Mouse (Mus musculus) liver, embryonic 13.5 days (tissue): Measurements from ENCODE around the gene Capn5. TPM values are rescaled to one million over a fixed set of nuclear protein-coding genes. Genes with fewer than 3 reads are reported as not detected.

Experiments
- ATAC-seq: fragments of 200-750 bp; cut with Nextera tagmentation; 2 replicates; pipeline ENCODE4 v1.8.0; 2017; ENCODE audit warnings: low read depth, mild to moderate bottlenecking, moderate number of reproducible peaks, moderate library complexity
- DNase-seq: peaks from one replicate; pipeline ENCODE4 v3.0.0; 2022
- H3K27ac ChIP-seq: fragments of 300-500 bp; sonication (generic); 2 replicates; pipeline ENCODE4 v1.5.1; 2015; ENCODE audit warnings: moderate library complexity, mild to moderate bottlenecking, inconsistent platforms
- H3K27me3 ChIP-seq: fragments of 300-500 bp; sonication (generic); 2 replicates; pipeline ENCODE4 v1.6.1; 2015; ENCODE audit warnings: mild to moderate bottlenecking, inconsistent platforms
- H3K36me3 ChIP-seq: fragments of 300-500 bp; sonication (generic); 2 replicates; pipeline ENCODE4 v1.6.1; 2015; ENCODE audit warnings: mild to moderate bottlenecking, inconsistent platforms
- H3K4me1 ChIP-seq: fragments of 300-500 bp; sonication (generic); replicated peaks from 2 replicates; pipeline ENCODE4 v1.6.1; 2015; ENCODE audit warnings: inconsistent platforms
- H3K4me2 ChIP-seq: fragments of 300-500 bp; sonication (generic); 2 replicates; pipeline ENCODE4 v1.6.1; 2015; ENCODE audit warnings: inconsistent platforms, mild to moderate bottlenecking, moderate library complexity
- H3K4me3 ChIP-seq: fragments of 300-500 bp; sonication (generic); replicated peaks from 2 replicates; pipeline ENCODE4 v1.5.1; 2015; ENCODE audit warnings: mild to moderate bottlenecking, inconsistent platforms
- H3K9ac ChIP-seq: fragments of 300-500 bp; sonication (generic); 2 replicates; pipeline ENCODE4 v1.6.1; 2015; ENCODE audit warnings: mild to moderate bottlenecking, inconsistent platforms
- H3K9me3 ChIP-seq: fragments of 300-500 bp; sonication (generic); replicated peaks from 2 replicates; pipeline ENCODE4 v1.6.1; 2016; ENCODE audit warnings: inconsistent platforms
- WGBS: fragments of 180-500 bp; shearing (Covaris S2); methylation state at CpG from one replicate; pipeline ENCODE4 v1.1.7; 2015; ENCODE audit not compliant: insufficient replicate concordance; 5-methylcytosine and 5-hydroxymethylcytosine counted together
- polyA plus RNA-seq: library from polyadenylated mRNA; unstranded; fragments of >200 nt; fragmentation: Nextera tagmentation; extraction: Ambion mirVana; gene quantifications from 2 replicates; pipeline ENCODE4 v1.2.1, GENCODE M21; 2015

The Capn5 gene
- polyA plus RNA-seq, 1 experiment from 2014 or later = 13.2 TPM

DNA sequence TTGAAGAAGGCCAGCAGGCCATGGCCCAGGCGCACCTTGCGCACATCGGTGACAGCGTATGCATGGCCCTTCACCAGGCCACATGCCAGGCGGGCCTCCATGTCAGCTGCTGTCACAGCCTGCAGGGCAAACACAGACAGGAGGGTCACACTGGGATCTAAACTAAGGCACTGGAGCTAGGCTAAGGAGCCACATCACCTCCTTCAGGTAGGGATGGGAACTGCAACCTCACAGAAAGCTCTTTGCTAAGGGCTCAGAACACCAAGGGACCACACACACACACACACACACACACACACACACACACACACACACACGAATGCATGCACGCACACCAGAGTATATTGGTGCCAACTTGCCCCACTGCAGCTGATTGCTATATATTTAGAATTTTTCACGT is 46.3 kb downstream of the Capn5 start:
- WGBS = 93% methylated on average over 8 of the region's 8 CpGs
- Histone ChIP-seq H3K4me1 (no peaks in the 10 kb centered on the region), H3K9ac (no peak overlapping the region), H3K36me3 (peaks cover 72% of the 10 kb centered on the region), H3K4me2 (no peak overlapping the region), H3K27ac (no peak overlapping the region), H3K4me3 (no peak overlapping the region), H3K9me3 (no peaks in the 10 kb centered on the region), H3K27me3 (no peaks in the 10 kb centered on the region)
- ATAC-seq (no peak), DNase-seq (no peak)

DNA sequence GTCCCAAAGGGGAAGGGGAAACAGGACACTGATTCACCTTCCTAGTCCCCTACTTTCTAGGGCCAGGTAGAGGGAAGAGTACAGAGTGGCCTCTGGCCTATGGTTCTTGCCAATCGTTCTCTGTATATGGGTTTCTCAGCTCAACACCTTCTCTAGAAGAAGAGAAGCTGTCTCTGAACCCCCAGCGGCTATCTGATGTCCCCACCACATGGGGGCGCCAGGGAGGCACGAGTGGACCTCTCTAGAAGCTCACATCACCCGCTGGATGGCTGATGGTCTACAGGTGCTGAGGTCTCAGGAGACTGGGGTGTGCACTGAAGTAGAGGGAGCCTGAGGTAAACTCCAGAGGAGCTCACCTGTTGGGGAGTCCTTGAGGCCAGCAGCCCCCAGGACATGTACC is 52.6 kb downstream of the Capn5 start:
- no peaks in the 10 kb centered on the region for H3K27me3 ChIP-seq
- no peak for ATAC-seq
- DNase-seq = peak; percentile 31

DNA sequence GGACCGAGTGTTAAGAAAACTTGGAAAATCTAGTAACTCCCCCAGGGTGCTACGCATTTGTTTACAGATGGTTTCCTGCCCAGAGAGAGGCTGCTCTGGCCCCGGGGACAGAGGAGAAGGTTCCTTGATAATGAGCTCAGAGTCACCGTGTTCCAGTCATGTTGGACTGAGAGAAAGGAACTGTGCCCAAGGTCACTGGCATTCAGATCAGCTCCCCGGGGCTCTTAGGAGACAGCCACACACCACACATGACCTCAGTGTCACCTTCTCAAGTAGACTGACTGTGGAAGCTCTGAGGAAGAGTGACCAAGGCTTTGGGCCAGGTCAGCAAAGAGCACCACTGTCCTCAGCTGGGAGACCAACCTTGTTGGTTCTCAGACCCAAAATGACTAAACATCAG is 53.4 kb downstream of the Capn5 start:
- peaks cover 17% of the 10 kb centered on the region for H3K4me1 ChIP-seq
- no peak overlapping the region for H3K27ac ChIP-seq
- DNase-seq = no peak
- peaks cover 61% of the 10 kb centered on the region for H3K36me3 ChIP-seq
- H3K4me2 ChIP-seq = no peak overlapping the region
- H3K9me3 ChIP-seq = no peaks in the 10 kb centered on the region
- H3K9ac ChIP-seq = no peak overlapping the region
- WGBS = 63% methylated on average over 5 of the region's 5 CpGs
- no peak for ATAC-seq
- H3K4me3 ChIP-seq = no peak overlapping the region
- no peaks in the 10 kb centered on the region for H3K27me3 ChIP-seq

More for the DNA sequence above, 52.6 kb downstream of the Capn5 start:
- H3K4me3 ChIP-seq = no peak overlapping the region
- H3K9ac ChIP-seq = no peak overlapping the region
- no peak overlapping the region for H3K4me2 ChIP-seq
- H3K4me1 ChIP-seq = peaks cover 13% of the 10 kb centered on the region
- H3K36me3 ChIP-seq = peaks cover 69% of the 10 kb centered on the region
- 35% methylated on average over 5 of the region's 5 CpGs for WGBS
- no peak overlapping the region for H3K27ac ChIP-seq
- no peaks in the 10 kb centered on the region for H3K9me3 ChIP-seq

- H3K27ac ChIP-seq = no peak overlapping the region
- ATAC-seq (no peak), DNase-seq (no peak)
- no peaks in the 10 kb centered on the region for H3K27me3 ChIP-seq
- H3K9ac ChIP-seq = no peak overlapping the region
- H3K4me1 ChIP-seq = peaks cover 31% of the 10 kb centered on the region
- H3K36me3 ChIP-seq = peaks cover 35% of the 10 kb centered on the region
- 64% methylated on average over 8 of the region's 8 CpGs for whole genome bisulfite sequencing
- H3K9me3 ChIP-seq = no peaks in the 10 kb centered on the region
- H3K4me2 ChIP-seq = no peak overlapping the region
- no peak overlapping the region for H3K4me3 ChIP-seq
Measured at GRCm38 (mm10) chr7:98121673-98122072, 56.4 kb downstream of the Capn5 start.

- DNase-seq = no peak
- no peaks in the 10 kb centered on the region for H3K27me3 ChIP-seq
- ATAC-seq = no peak
- H3K4me2 ChIP-seq = no peak overlapping the region
- H3K9me3 ChIP-seq = no peaks in the 10 kb centered on the region
- no peak overlapping the region for H3K27ac ChIP-seq
- peaks cover 31% of the 10 kb centered on the region for H3K36me3 ChIP-seq
- no peak overlapping the region for H3K4me3 ChIP-seq
- H3K9ac ChIP-seq = no peak overlapping the region
- 60% methylated on average over 3 of the region's 3 CpGs for WGBS
- peaks cover 35% of the 10 kb centered on the region for H3K4me1 ChIP-seq
Measured at GRCm38 (mm10) chr7:98121241-98121640, 56.8 kb downstream of the Capn5 start.

DNA sequence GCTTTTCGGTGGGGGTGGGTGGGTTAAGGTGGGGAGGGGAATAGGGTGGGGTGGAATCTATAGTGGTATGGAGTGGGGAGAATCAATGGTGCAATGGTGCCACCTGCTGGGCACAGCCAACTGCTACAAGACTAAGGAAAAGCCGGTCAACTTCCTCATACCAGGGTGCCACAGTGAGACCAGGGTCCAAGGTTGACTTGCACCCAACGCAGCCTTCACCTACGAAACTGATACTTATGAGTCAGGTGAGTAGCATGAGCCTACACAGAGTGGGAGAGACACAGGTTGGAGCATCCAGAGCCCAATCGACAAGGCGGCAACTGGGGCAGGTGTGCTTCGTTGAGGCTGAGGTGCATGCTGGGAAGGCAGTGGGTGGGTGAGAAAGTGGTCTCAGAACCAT is 57.7 kb downstream of the Capn5 start:
- peak; percentile 41 for DNase-seq
- 9% methylated on average over 7 of the region's 7 CpGs for WGBS
- ATAC-seq = peak; percentile 47
- H3K4me1 ChIP-seq = peaks cover 38% of the 10 kb centered on the region
- no peaks in the 10 kb centered on the region for H3K9me3 ChIP-seq
- H3K27ac ChIP-seq = no peak overlapping the region
- H3K4me2 ChIP-seq = peak overlapping the region; percentile 49
- no peaks in the 10 kb centered on the region for H3K27me3 ChIP-seq
- 0 out of 2 replicates have a peak overlapping the region, but pooled peaks have one; percentile 8 for H3K9ac ChIP-seq
- H3K4me3 ChIP-seq = no peak overlapping the region
- peaks cover 22% of the 10 kb centered on the region for H3K36me3 ChIP-seq

DNA sequence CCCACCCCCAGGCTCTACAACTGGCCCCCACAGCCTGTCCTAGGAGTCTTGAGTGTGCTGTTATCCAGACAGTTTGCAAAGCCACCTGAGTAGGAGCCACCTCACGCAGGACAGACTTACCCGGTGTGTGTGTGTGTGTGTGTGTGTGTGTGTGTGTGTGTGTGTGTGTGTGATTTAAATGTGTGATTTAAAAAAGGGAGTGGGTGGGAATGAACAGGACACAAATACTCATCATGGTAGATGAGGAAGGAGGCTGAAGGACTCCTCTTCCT is 58.2 kb downstream of the Capn5 start:
- H3K36me3 ChIP-seq = peaks cover 18% of the 10 kb centered on the region
- ATAC-seq (0 out of 2 replicates have a peak, but pooled peaks have one; percentile 3), DNase-seq (no peak)
- peaks cover 38% of the 10 kb centered on the region for H3K4me1 ChIP-seq
- H3K27ac ChIP-seq = peak overlapping the region; percentile 64
- H3K4me3 ChIP-seq = no peak overlapping the region
- no peak overlapping the region for H3K4me2 ChIP-seq
- H3K9me3 ChIP-seq = no peaks in the 10 kb centered on the region
- WGBS = 75% methylated on average over 2 of the region's 2 CpGs
- no peaks in the 10 kb centered on the region for H3K27me3 ChIP-seq
- H3K9ac ChIP-seq = no peak overlapping the region

GRCm38 (mm10) chr7:98119179-98119960 is 58.7 kb downstream of the Capn5 start, which contains the start of gene Myo7a:
Myo7a (minus strand) TSS chr7:98119524.
- Histone ChIP-seq H3K4me3 (peak within 1 kb of the TSS; percentile 22; the same call in 1 of the 2 replicates), H3K36me3 (peaks cover 13% of the 10 kb centered on the region), H3K9ac (peak within 1 kb of the TSS; percentile 8; the same call in 1 of the 2 replicates), H3K27me3 (no peaks in the 10 kb centered on the region), H3K4me1 (peaks cover 39% of the 10 kb centered on the region), H3K4me2 (peak within 1 kb of the TSS; percentile 49), H3K27ac (peak within 1 kb of the TSS; percentile 64), H3K9me3 (no peaks in the 10 kb centered on the region)
- ATAC-seq (peak; percentile 62), DNase-seq (no peak)
- WGBS = 31% methylated on average over 9 of the region's 9 CpGs

DNA sequence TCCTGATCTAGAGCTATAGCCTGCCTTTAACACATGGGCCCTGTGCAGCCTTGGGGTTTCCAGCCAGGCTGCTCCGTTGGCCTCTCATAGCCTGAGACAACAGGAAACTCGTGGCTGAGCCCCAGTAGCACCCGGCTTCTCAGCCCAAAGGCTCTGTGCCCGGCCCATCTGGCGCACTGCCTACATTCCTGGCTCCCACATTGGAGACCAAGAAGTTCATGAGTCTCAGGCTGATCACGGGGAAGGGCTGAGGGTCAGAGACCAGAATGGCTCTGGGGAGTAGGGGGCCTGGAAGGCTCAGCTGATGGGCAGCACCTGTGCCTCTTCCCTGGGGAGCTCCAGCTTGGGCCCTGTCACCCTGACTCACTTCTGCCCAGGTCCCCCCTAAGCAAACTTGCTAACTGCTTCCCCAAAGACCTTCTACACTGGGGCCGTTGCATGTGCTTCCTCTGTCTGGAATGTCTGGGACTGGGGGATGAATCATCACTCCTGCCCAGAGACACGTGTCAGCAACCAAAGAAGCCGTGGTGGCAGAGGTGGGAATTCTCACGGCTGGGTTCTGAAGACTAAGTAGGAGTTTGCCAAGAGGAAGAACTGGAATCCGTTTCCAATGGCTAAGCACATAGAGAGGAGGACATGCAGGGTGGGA is 60.9 kb downstream of the Capn5 start:
- no peak for DNase-seq
- Histone ChIP-seq H3K9ac (no peak overlapping the region), H3K4me1 (peaks cover 40% of the 10 kb centered on the region), H3K27ac (no peak overlapping the region), H3K9me3 (no peaks in the 10 kb centered on the region), H3K4me3 (no peak overlapping the region), H3K27me3 (peaks cover 8% of the 10 kb centered on the region), H3K36me3 (no peaks in the 10 kb centered on the region), H3K4me2 (no peak overlapping the region)
- no peak for ATAC-seq
- 39% methylated on average over 11 of the region's 11 CpGs for WGBS

GRCm38 (mm10) chr7:98114656-98115055 is 63.4 kb downstream of the Capn5 start:
- WGBS = 43% methylated on average over 6 of the region's 6 CpGs

GRCm38 (mm10) chr7:98111233-98111632 is 66.8 kb downstream of the Capn5 start:
- Histone ChIP-seq H3K27me3 (peaks cover 32% of the 10 kb centered on the region), H3K9me3 (no peaks in the 10 kb centered on the region), H3K4me3 (no peak overlapping the region), H3K36me3 (no peaks in the 10 kb centered on the region), H3K27ac (no peak overlapping the region), H3K4me1 (peaks cover 8% of the 10 kb centered on the region; the same call in 1 of the 2 replicates), H3K4me2 (peak overlapping the region; percentile 12; the same call in 1 of the 2 replicates), H3K9ac (no peak overlapping the region)
- no peak for ATAC-seq
- 20% methylated on average over 25 of the region's 25 CpGs for WGBS
- DNase-seq = no peak

More at GRCm38 (mm10) chr7:98114656-98115055, 63.4 kb downstream of the Capn5 start:
- Histone ChIP-seq H3K36me3 (no peaks in the 10 kb centered on the region), H3K4me1 (peaks cover 22% of the 10 kb centered on the region), H3K27ac (no peak overlapping the region), H3K9me3 (no peaks in the 10 kb centered on the region), H3K9ac (no peak overlapping the region), H3K27me3 (peaks cover 31% of the 10 kb centered on the region), H3K4me2 (no peak overlapping the region), H3K4me3 (no peak overlapping the region)
- DNase-seq = no peak
- no peak for ATAC-seq
